Mouse (Mus musculus) megakaryocyte-erythroid progenitor cell, adult 5 weeks (primary cell): ENCODE data around the gene Lysmd1. TPM values are rescaled to one million over a fixed set of nuclear protein-coding genes. Genes with fewer than 3 reads are reported as not detected.

Source experiments
- polyA plus RNA-seq: library from polyadenylated mRNA; stranded (reverse); fragments of >175 nt; gene quantifications from 2 replicates; pipeline ENCODE4 v1.2.3, GENCODE M21; 2012

Lysmd1 gene
- polyA plus RNA-seq = 3.8 and 4.7 TPM in 2 replicates

DNA sequence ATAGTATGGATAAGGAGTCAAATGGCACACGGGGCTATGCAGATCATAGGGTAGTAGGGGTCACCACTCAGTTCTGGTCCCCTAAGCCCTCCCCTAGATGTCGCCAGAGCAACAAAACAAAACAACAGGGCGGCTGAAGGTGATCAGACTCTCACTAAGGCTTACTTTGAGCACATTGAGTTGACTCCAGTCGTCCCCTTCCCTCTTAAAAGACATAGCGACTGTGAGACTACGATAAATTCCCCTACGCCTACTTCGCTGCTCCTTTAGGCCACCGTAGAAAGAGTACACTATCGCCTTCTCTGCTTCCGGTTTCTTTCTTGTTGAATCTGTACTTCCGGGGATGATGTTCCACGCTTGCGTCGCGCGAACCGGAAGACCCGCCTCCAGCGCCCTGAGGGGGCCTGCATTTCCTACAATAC is at the start of gene Lysmd1, which contains the start of gene Scnm1:
Lysmd1 (plus strand) TSS at position 409 of the 422 bp plus-strand sequence.
Scnm1 (minus strand) TSS at position 332 of the 422 bp plus-strand sequence.

DNA sequence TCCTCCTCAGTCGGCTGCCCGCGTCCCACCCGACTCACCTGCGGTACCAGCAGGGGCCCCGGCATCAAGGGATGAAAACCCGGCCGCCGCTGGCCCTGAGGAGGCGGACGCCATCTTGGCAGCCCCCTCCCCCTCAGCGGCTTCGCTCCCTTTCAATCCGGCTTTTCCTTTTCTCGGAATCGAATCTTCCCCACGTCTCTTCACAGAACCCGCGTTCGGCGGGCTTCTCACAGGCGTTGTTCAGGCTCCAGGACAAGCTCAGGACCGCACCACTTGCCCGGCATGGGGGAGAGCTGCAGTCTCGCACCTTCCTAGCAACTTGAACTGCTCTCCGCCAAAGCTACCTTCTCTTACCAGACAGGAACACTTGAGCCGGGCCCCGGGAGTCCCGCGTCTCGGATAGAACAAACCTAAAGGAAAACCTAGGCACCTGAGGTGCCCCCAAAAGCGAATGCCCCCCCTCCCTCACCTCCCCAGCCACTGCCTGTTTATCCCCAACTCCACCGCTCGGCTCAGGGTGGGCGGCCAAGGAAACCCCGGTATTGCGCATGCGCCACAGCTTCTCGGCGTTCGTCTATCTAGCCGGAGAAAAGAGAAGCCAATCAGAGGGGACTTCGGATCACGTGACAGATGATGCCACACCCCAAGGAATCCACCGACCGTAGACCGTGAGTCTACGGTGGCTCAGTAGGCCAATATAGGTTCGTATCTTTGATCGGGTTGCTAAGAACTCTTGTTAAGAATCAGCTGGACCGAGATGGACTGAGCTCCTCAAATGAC is 27.4 kb upstream of the Lysmd1 start, which contains the start of gene Pip5k1a:
Pip5k1a (minus strand) TSS at position 593 of the 780 bp plus-strand sequence.

DNA sequence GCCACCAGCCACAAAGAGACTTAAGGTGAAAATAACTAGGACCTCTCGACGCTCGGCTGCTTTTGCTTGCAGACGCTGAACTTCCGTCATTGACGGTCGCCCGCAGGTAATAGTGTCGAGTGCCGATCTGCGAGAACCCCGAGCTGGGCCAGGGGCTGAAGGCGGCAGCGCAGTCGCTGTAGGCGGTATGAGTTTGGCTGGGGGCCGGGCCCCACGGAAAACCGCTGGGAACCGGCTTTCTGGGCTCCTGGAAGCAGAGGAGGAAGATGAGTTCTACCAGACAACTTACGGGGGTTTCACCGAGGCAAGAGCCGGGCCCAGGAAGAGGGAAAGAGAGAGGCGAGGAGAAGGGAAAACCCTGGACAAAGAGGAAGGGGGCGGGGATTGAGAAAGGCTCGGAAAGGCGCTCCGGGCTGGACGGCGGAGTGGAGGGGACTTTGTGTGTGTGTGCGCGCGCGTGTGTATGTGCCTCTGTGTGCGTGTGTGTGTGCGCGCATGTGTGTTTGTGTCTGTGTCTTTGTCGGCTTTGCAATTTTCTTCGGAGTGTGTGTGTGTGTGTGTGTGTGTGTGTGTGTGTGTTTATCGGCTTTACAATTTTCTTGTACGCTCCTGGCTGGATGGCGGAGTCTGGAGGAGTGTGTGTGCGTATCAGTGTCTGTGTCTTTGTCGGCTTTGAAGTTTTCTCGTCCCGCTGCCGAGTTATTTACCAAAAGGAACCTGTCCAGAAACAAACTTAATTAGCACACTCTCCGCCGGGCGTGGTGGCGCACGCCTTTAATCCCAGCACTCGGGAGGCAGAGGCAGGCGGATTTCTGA is 22.8 kb upstream of the Lysmd1 start, which contains the start of gene Vps72:
Vps72 (plus strand) TSS at position 112 of the 816 bp plus-strand sequence.

DNA sequence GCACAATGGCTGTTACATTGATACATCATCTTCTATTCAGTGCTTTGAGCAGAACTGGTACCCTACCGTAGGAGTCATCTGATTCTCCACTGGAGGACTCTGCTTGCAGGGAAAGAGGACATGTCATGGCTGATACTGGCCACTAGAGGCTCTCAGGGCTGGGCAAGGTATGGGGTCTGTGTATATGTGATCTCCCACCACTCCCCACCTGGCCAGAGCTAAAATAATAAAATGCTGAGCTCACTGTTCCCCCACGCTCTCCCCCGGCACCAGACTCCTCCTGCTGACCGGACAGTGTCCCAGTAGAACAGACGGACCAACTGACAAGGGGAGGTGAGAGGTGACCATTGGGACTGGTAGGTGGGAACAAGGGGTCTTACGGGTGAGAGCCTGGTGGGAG is 9.6 kb upstream of the Lysmd1 start, which contains the start of gene Tmod4:
Tmod4 (plus strand) TSS at position 231 of the 400 bp plus-strand sequence.

DNA sequence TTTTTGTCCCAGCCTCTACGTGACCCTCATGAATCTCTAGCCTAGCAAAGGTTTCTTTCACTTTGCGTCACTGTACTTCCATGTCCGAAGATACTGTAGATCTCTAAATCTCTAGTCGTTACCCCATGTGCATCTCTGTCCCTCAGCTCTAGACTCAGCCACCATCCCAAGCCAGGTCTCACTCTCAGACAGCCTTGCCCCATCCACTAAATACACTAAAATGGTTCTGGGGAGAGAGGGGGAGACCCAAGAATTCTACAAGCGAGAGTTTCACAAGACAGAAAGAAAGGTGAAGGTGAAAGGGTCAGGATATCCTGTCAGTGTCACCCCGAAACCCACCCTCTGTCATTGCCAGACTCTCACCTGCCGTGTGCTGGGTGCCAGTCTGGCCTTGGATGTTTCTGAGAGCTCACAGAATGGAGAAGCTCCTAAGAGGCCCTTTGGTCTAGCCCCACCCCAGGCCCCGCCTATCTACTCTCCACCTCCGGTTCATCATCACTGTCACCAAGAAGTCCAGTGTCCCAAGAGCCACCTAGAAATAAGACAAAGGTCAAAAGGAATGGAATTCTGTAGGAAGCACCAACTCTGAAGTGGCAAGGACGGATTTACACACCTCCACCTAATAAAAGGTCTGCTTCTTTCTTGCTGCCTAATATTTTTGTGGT is 8.2 kb downstream of the Lysmd1 start, which contains the start of gene Tnfaip8l2:
Tnfaip8l2 (minus strand) TSS at position 409 of the 665 bp plus-strand sequence.

DNA sequence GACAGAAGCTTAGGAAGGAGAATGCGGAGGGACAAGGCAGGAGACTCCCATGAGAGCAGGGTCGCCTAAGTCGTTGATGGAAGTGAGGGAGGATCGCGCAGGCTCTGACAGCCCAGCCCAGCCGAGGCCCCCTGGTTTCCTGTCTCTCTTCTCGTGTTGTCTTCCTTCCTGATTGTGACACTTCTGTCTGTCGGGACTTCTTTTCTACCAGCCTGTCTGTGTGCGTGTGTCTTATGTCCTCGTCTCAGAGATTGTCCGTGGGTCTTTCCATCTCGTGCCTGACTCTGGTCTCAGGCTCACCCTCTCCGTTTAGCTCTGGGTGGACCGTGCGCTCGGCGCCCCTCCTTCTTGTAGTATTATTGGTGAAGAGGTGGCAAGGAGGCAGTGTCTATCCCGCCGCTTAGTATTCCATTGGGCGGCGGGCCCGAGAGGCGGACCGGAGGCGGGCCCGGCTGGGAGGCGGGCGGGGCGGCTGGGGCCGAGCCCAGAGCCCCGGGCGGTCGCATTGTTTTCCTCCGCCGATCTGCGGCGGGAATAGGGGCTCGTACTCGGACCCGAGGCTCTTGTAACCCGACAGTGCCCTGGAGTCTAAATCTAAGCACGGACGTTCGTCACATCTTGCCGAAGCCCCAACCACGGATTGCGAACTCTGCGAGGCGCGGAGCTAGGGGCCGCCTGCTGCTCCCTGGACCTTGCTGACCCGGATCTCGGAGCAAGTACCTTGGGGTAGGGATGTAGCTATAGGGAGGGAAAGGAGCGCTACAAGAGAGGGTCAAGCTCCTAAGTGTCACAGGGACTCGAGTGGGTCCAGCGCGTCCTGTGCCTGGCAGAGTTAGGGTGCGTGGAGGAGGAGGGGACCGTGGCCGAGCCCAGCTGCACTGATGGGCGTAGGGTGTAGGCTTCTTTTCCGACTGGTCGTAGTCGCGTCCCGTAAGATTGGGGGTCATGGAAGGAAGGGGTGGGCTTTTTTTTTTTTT is 26.4 kb downstream of the Lysmd1 start, which contains the start of gene Sema6c:
Sema6c (plus strand) TSS at position 471 of the 977 bp plus-strand sequence.

Other genes with a start within 250 kb of the Lysmd1 start
- gene Psmb4, start 247.1 kb upstream of the Lysmd1 start, polyA plus RNA-seq = 151 and 173 TPM in 2 replicates
- 19.5 and 20.8 TPM in 2 replicates for gene Selenbp1, start 201.0 kb upstream of the Lysmd1 start, polyA plus RNA-seq
- gene Rfx5, start 180.0 kb upstream of the Lysmd1 start, polyA plus RNA-seq = 15.7 and 16.9 TPM in 2 replicates
- gene Pi4kb, start 159.4 kb upstream of the Lysmd1 start, polyA plus RNA-seq = 7.3 and 7.5 TPM in 2 replicates
- 34.9 and 36.5 TPM in 2 replicates for gene Zfp687, start 118.6 kb upstream of the Lysmd1 start, polyA plus RNA-seq
- gene Psmd4, start 91.5 kb upstream of the Lysmd1 start, polyA plus RNA-seq = 95.3 and 114 TPM in 2 replicates
- 15.0 and 24.5 TPM in 2 replicates for gene Pip5k1a, start 27.2 kb upstream of the Lysmd1 start, polyA plus RNA-seq
- 224 and 237 TPM in 2 replicates for gene Vps72, start 23.1 kb upstream of the Lysmd1 start, polyA plus RNA-seq
- not detected in 2 replicates for gene Tmod4, start 9.6 kb upstream of the Lysmd1 start, polyA plus RNA-seq
- gene Scnm1, start 77 bp upstream of the Lysmd1 start, polyA plus RNA-seq = 6.1 and 9.0 TPM in 2 replicates
- gene Tnfaip8l2, start 8.3 kb downstream of the Lysmd1 start, polyA plus RNA-seq = 10.5 and 16.0 TPM in 2 replicates
- gene Sema6c, start 26.4 kb downstream of the Lysmd1 start, polyA plus RNA-seq = 6.5 and 7.1 TPM in 2 replicates
- 2.2 and 2.7 TPM in 2 replicates for gene Gabpb2, start 83.8 kb downstream of the Lysmd1 start, polyA plus RNA-seq
- 138 and 173 TPM in 2 replicates for gene Cdc42se1, start 94.6 kb downstream of the Lysmd1 start, polyA plus RNA-seq
- 3.4 and 4.4 TPM in 2 replicates for gene Mllt11, start 98.1 kb downstream of the Lysmd1 start, polyA plus RNA-seq
- 3.4 TPM in 2 replicates for gene Gm128, start 107.5 kb downstream of the Lysmd1 start, polyA plus RNA-seq
- gene Bnipl, start 117.1 kb downstream of the Lysmd1 start, polyA plus RNA-seq = 0.34 TPM in 1 of 2 replicates, not detected in the other
- gene Mindy1, start 147.3 kb downstream of the Lysmd1 start, polyA plus RNA-seq = 118 and 120 TPM in 2 replicates
- 2.8 and 3.0 TPM in 2 replicates for gene Prune1, start 148.0 kb downstream of the Lysmd1 start, polyA plus RNA-seq
- 2.0 and 2.2 TPM in 2 replicates for gene Anxa9, start 173.1 kb downstream of the Lysmd1 start, polyA plus RNA-seq
- 352 and 417 TPM in 2 replicates for gene Cers2, start 180.7 kb downstream of the Lysmd1 start, polyA plus RNA-seq
- 12.8 and 14.9 TPM in 2 replicates for gene Setdb1, start 223.1 kb downstream of the Lysmd1 start, polyA plus RNA-seq